Comparison of ENCODE assay signal across 12 mouse cellular contexts in genomic region chr4:57156549-57157169, GRCm38 (mm10). TPM values are rescaled to one million over a fixed set of nuclear protein-coding genes. Genes with fewer than 3 reads are reported as not detected.
A peak's percentile ranks its signal among the peaks of the same experiment; 100 is the strongest.
DNase-seq lines count a peak whose midpoint lies in the region; ATAC-seq and TF ChIP-seq lines count a peak whose summit lies in the region.
"Had no signal": no experiment of that assay in that cellular context is flagged by ENCODE, and none has a peak within 500 bp of the region (broad histone marks: within the 10 kb centered on the region; RNA-seq: fewer than 3 reads in every experiment).

No protein-coding gene starts in this region.

- no peak overlapping the region for H3K9ac ChIP-seq in midbrain, postnatal 0 days (replicated peaks; ENCODE audit: low read length, poor library complexity, severe bottlenecking)
- H3K9ac ChIP-seq: forebrain, embryonic 13.5 days had no signal

- peak; percentile 50 for DNase-seq in adrenal gland, postnatal 10 days
- DNase-seq in adrenal gland, adult (ENCODE audit: inconsistent age in 2 of 2, low spot score in 1 of 2) = no peak
- peak; percentile 87 for DNase-seq in urinary bladder, postnatal 14 days (ENCODE audit: low spot score)
- DNase-seq in urinary bladder, postnatal 4 days (ENCODE audit: low spot score in 2 of 2) = no peak
- peak; percentile 67 for DNase-seq in lung, postnatal 10 days
- no peak for DNase-seq in midbrain, postnatal 0 days (ENCODE audit: low spot score)
- DNase-seq in c-Kit-positive CD71-positive TER-119-positive erythroid progenitor cells, embryonic 14.5 days (ENCODE audit: low spot score) = no peak
- DNase-seq in frontal cortex, postnatal 14 days (ENCODE audit: low spot score in 2 of 2) = no peak
- DNase-seq: gastrocnemius, postnatal 25 days; heart, postnatal 14 days; thymus, postnatal 25 days had no signal

- H3K4me1 ChIP-seq in midbrain, postnatal 0 days (ENCODE audit: insufficient read depth, low read length) = no peaks in the 10 kb centered on the region

- H3K4me3 ChIP-seq in midbrain, postnatal 0 days (ENCODE audit: low read depth, low read length) = no peak overlapping the region
- H3K4me3 ChIP-seq: forebrain, embryonic 13.5 days had no signal

- no peak for TF ChIP-seq CTCF in midbrain, postnatal 0 days (IDR thresholded peaks at IDR 0.05)

- H3K27ac ChIP-seq in midbrain, postnatal 0 days (ENCODE audit: low read depth, low read length) = no peak overlapping the region
- H3K27ac ChIP-seq: forebrain, embryonic 13.5 days had no signal

- H3K4me2 ChIP-seq in midbrain, postnatal 0 days (ENCODE audit: low read depth, low read length, poor library complexity, severe bottlenecking) = no peak overlapping the region
- H3K4me2 ChIP-seq: forebrain, embryonic 13.5 days had no signal

- no peak for ATAC-seq in midbrain, postnatal 0 days (ENCODE audit: low FRiP score)
- ATAC-seq: forebrain, embryonic 13.5 days had no signal

- no peaks in the 10 kb centered on the region for H3K27me3 ChIP-seq in midbrain, postnatal 0 days (ENCODE audit: insufficient read depth, low read length)
- H3K27me3 ChIP-seq: forebrain, embryonic 13.5 days had no signal

- 69% methylated on average over 8 of the region's 8 CpGs for WGBS in midbrain, postnatal 0 days

- no peaks in the 10 kb centered on the region for H3K36me3 ChIP-seq in midbrain, postnatal 0 days (ENCODE audit: insufficient read depth, low read length)

- H3K9me3 ChIP-seq in midbrain, postnatal 0 days (ENCODE audit: low read length) = no peaks in the 10 kb centered on the region
- H3K9me3 ChIP-seq: forebrain, embryonic 13.5 days had no signal

RNA-seq across cellular contexts. Expression of gene Epb41l4b, which starts 13.4 kb away (rescaled TPM):
- 1 to 10 TPM; 8.2 to 8.6 TPM for total RNA-seq in adrenal gland, postnatal 10 days (2021)
- 12.3 and 14.9 TPM in 2 replicates for total RNA-seq in midbrain, postnatal 0 days (2014; rRNA removed)
- 3.1 and 3.2 TPM in 2 replicates for polyA plus RNA-seq in midbrain, postnatal 0 days (2015; fragmentation: Nextera tagmentation; extraction: Ambion mirVana)

Comparison
In these comparisons a context has a peak if more than half of its experiments do, and no peak if none do; other contexts are left out.
1. DNase-seq: peak in adrenal gland, postnatal 10 days (single experiment), urinary bladder, postnatal 14 days (single experiment) and lung, postnatal 10 days (single experiment); none in adrenal gland, adult (0 of 2), urinary bladder, postnatal 4 days (0 of 2), midbrain, postnatal 0 days (single experiment), c-Kit-positive CD71-positive TER-119-positive erythroid progenitor cells, embryonic 14.5 days (single experiment) and frontal cortex, postnatal 14 days (0 of 2).